Mouse (Mus musculus): ENCODE measurements at regions not wholly inside any gene's neighbourhood (a gene's known extent, or its start where the extent isn't known, plus 50 kb on each side); places are given as distances from the start of the nearest gene placed in this dataset.

DNA sequence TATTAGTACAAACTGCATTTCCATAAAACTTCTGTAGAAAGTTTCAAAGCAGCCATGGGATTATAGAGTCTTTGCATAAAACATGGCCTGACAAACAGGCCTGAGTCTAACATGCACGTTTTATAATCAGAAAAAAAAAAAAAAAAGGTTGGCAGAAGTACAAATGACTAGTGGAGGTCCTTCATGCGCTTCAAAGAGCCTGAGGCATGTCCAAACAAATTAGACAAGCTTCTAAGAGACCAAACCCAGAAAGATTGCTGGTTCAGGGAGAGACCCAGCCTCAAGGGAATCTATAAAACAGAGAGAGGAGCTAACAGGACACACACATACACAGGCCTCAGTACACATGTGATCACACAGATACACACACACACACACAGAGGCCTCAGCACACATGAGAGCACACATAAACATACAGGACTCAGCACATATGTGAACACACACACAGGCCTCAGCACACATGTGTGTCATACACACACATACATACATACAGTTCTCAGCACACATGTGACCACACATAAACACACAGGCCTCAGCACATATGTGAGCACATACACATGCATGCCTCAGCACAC is 57.0 kb upstream of the Gnaq start:
- H3K4me2 ChIP-seq (replicated peaks; ENCODE audit: low read depth, low read length): no peak overlapping the region
- H3K9me3 ChIP-seq (ENCODE audit: low read length): no peaks in the 10 kb centered on the region
- ATAC-seq: no peak
- TF ChIP-seq CTCF (IDR thresholded peaks at IDR 0.05) (no peak), EP300 (IDR thresholded peaks at IDR 0.05) (no peak)
- no peaks in the 10 kb centered on the region for H3K4me1 ChIP-seq (ENCODE audit: insufficient read depth, low read depth, low read length)
- WGBS: 31% methylated on average over 2 of the region's 2 CpGs
- no peaks in the 10 kb centered on the region for H3K36me3 ChIP-seq (ENCODE audit: insufficient read depth, low read length)
- H3K4me3 ChIP-seq (ENCODE audit: low read depth, low read length): no peak overlapping the region
- H3K9ac ChIP-seq (replicated peaks; ENCODE audit: low read depth): no peak overlapping the region
- DNase-seq (ENCODE audit: low spot score): no peak
- no peak overlapping the region for H3K27ac ChIP-seq (ENCODE audit: low read length)
- no peaks in the 10 kb centered on the region for H3K27me3 ChIP-seq (replicated peaks; ENCODE audit: insufficient read depth, low read length)

DNA sequence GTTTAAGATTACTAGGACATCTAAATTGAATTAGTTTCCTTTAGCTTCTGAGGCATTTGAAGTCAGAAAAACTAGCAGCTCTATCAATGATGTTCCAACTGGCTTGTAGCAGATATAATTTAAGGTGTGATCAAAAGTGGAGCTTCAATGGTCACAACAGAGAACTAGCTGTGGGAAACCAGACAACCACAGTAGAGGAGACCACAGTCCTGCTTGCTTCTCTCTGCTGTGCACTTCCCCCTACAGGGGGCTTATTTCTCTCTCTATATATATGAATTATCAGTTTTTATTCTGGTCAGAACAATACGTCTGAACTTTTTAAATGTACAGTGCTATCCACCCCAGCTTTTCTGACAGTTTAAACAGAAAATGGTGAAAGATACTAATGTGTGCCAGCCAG is 57.6 kb upstream of the Gnaq start:
- no peak for TF ChIP-seq CTCF (IDR thresholded peaks at IDR 0.05)
- no peak for TF ChIP-seq EP300 (IDR thresholded peaks at IDR 0.05)
- 82% methylated on average over 1 of the region's 1 CpGs for WGBS
- no peak overlapping the region for H3K4me3 ChIP-seq (ENCODE audit: low read depth, low read length)
- no peaks in the 10 kb centered on the region for H3K27me3 ChIP-seq (replicated peaks; ENCODE audit: insufficient read depth, low read length)
- no peak overlapping the region for H3K4me2 ChIP-seq (replicated peaks; ENCODE audit: low read depth, low read length)
- no peaks in the 10 kb centered on the region for H3K4me1 ChIP-seq (ENCODE audit: insufficient read depth, low read depth, low read length)
- no peaks in the 10 kb centered on the region for H3K36me3 ChIP-seq (ENCODE audit: insufficient read depth, low read length)
- no peak overlapping the region for H3K9ac ChIP-seq (replicated peaks; ENCODE audit: low read depth)
- DNase-seq (ENCODE audit: low spot score) (no peak), ATAC-seq (no peak)
- H3K9me3 ChIP-seq (ENCODE audit: low read length): no peaks in the 10 kb centered on the region
- no peak overlapping the region for H3K27ac ChIP-seq (ENCODE audit: low read length)

GRCm38 (mm10) chr19:16067314-16067713 is 65.3 kb upstream of the Gnaq start:
- Histone ChIP-seq H3K9ac (replicated peaks; ENCODE audit: low read depth) (no peak overlapping the region), H3K9me3 (ENCODE audit: low read length) (no peaks in the 10 kb centered on the region), H3K27me3 (replicated peaks; ENCODE audit: insufficient read depth, low read length) (no peaks in the 10 kb centered on the region), H3K27ac (ENCODE audit: low read length) (no peak overlapping the region), H3K4me1 (ENCODE audit: insufficient read depth, low read depth, low read length) (peaks cover 7% of the 10 kb centered on the region; the same call in 1 of the 2 replicates), H3K4me3 (ENCODE audit: low read depth, low read length) (no peak overlapping the region), H3K4me2 (replicated peaks; ENCODE audit: low read depth, low read length) (no peak overlapping the region), H3K36me3 (ENCODE audit: insufficient read depth, low read length) (no peaks in the 10 kb centered on the region)
- TF ChIP-seq EP300 (IDR thresholded peaks at IDR 0.05) (no peak), CTCF (IDR thresholded peaks at IDR 0.05) (no peak)
- ATAC-seq (no peak), DNase-seq (ENCODE audit: low spot score) (no peak)
- 55% methylated on average over 6 of the region's 6 CpGs for WGBS

DNA sequence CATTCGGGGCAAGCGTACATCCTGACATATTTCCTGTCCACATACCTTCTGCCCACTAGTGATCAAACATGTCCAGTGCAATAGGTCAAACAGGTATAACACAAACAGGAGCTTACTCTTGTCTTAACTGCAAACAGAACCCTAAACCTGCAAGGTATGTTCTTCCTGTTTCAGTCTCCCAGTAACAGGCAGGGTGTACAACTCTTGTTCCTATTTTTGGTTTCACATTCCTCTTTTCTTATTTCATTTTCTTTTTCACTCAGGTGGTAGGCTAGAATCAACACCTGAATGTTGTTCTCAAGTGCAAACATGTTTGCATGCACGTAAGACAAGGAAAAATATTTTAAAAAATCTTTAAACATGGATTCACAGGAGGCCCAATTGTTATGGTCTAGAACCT is 67.7 kb upstream of the Gnaq start:
- H3K27ac ChIP-seq (ENCODE audit: low read length): no peak overlapping the region
- H3K4me3 ChIP-seq (ENCODE audit: low read depth, low read length): no peak overlapping the region
- no peak overlapping the region for H3K4me2 ChIP-seq (replicated peaks; ENCODE audit: low read depth, low read length)
- no peaks in the 10 kb centered on the region for H3K36me3 ChIP-seq (ENCODE audit: insufficient read depth, low read length)
- WGBS: 89% methylated on average over 3 of the region's 3 CpGs
- H3K9ac ChIP-seq (replicated peaks; ENCODE audit: low read depth): no peak overlapping the region
- H3K9me3 ChIP-seq (ENCODE audit: low read length): no peaks in the 10 kb centered on the region
- DNase-seq (ENCODE audit: low spot score): peak; percentile 4
- TF ChIP-seq EP300 (IDR thresholded peaks at IDR 0.05) (no peak), CTCF (IDR thresholded peaks at IDR 0.05) (no peak)
- peaks cover 7% of the 10 kb centered on the region; the same call in 1 of the 2 replicates for H3K4me1 ChIP-seq (ENCODE audit: insufficient read depth, low read depth, low read length)
- H3K27me3 ChIP-seq (replicated peaks; ENCODE audit: insufficient read depth, low read length): no peaks in the 10 kb centered on the region
- no peak for ATAC-seq

GRCm38 (mm10) chr19:16063916-16064580 is 68.6 kb upstream of the Gnaq start:
- peaks cover 7% of the 10 kb centered on the region; the same call in 1 of the 2 replicates for H3K4me1 ChIP-seq (ENCODE audit: insufficient read depth, low read depth, low read length)
- no peak overlapping the region for H3K27ac ChIP-seq (ENCODE audit: low read length)
- no peaks in the 10 kb centered on the region for H3K27me3 ChIP-seq (replicated peaks; ENCODE audit: insufficient read depth, low read length)
- peak overlapping the region; percentile 23 for H3K4me3 ChIP-seq (ENCODE audit: low read depth, low read length)
- DNase-seq (ENCODE audit: low spot score): peak; percentile 86
- H3K9me3 ChIP-seq (ENCODE audit: low read length): no peaks in the 10 kb centered on the region
- WGBS: 12% methylated on average over 12 of the region's 12 CpGs
- ATAC-seq: peak; percentile 83
- H3K9ac ChIP-seq (replicated peaks; ENCODE audit: low read depth): 0 out of 2 replicates have a peak overlapping the region, but pooled peaks have one; percentile 16
- no peaks in the 10 kb centered on the region for H3K36me3 ChIP-seq (ENCODE audit: insufficient read depth, low read length)
- H3K4me2 ChIP-seq (replicated peaks; ENCODE audit: low read depth, low read length): peak overlapping the region; percentile 55
- peak; percentile 94 for TF ChIP-seq CTCF (IDR thresholded peaks at IDR 0.05)
- no peak for TF ChIP-seq EP300 (IDR thresholded peaks at IDR 0.05)

GRCm38 (mm10) chr19:16063533-16063915 is 69.1 kb upstream of the Gnaq start:
- Histone ChIP-seq H3K36me3 (ENCODE audit: insufficient read depth, low read length) (no peaks in the 10 kb centered on the region), H3K9me3 (ENCODE audit: low read length) (no peaks in the 10 kb centered on the region), H3K27me3 (replicated peaks; ENCODE audit: insufficient read depth, low read length) (no peaks in the 10 kb centered on the region), H3K9ac (replicated peaks; ENCODE audit: low read depth) (no peak overlapping the region), H3K27ac (ENCODE audit: low read length) (no peak overlapping the region), H3K4me2 (replicated peaks; ENCODE audit: low read depth, low read length) (peak overlapping the region; percentile 55), H3K4me1 (ENCODE audit: insufficient read depth, low read depth, low read length) (peaks cover 7% of the 10 kb centered on the region; the same call in 1 of the 2 replicates), H3K4me3 (ENCODE audit: low read depth, low read length) (peak overlapping the region; percentile 23)
- TF ChIP-seq EP300 (IDR thresholded peaks at IDR 0.05): no peak
- TF ChIP-seq CTCF (IDR thresholded peaks at IDR 0.05): no peak
- 31% methylated on average over 8 of the region's 8 CpGs for WGBS
- peak; percentile 65 for ATAC-seq
- DNase-seq (ENCODE audit: low spot score): peak; percentile 51

Measured in lung, postnatal 0 days (tissue).